Mouse (Mus musculus) heart, adult 2 months (tissue): ENCODE measurements around the gene Mapkap1. TPM values are rescaled to one million over a fixed set of nuclear protein-coding genes. Genes with fewer than 3 reads are reported as not detected.

Experiments used
- DNase-seq, 2 experiments: peaks; one replicate each; pipeline ENCODE4 v3.0.0; 2021
- H3K27ac ChIP-seq: fragments of 200-600 bp; 2 replicates; pipeline ENCODE4 v1.8.1; 2022
- H3K27me3 ChIP-seq: fragments of 200-500 bp; 2 replicates; pipeline ENCODE4 v1.6.1; 2012; ENCODE audit warnings: mild to moderate bottlenecking, low read length, inconsistent platforms, mixed read lengths; ENCODE audit not compliant: control insufficient read depth, insufficient read depth
- H3K36me3 ChIP-seq: fragments of 200-500 bp; 2 replicates; pipeline ENCODE4 v1.6.1; 2012; ENCODE audit warnings: low read length, inconsistent platforms; ENCODE audit not compliant: control insufficient read depth, insufficient read depth
- H3K4me1 ChIP-seq: fragments of 200-500 bp; 2 replicates; pipeline ENCODE4 v1.6.1; 2011; ENCODE audit warnings: low read length; ENCODE audit not compliant: control insufficient read depth, insufficient read depth
- H3K4me3 ChIP-seq: fragments of 200-600 bp; 2 replicates; pipeline ENCODE4 v1.8.1; 2022
- H3K79me2 ChIP-seq: fragments of 200-500 bp; replicated peaks from 2 replicates; pipeline ENCODE4 v1.6.1; 2012; ENCODE audit warnings: mild to moderate bottlenecking, inconsistent platforms, low read length, moderate library complexity, mixed read lengths; ENCODE audit not compliant: control insufficient read depth, insufficient read depth
- H3K9ac ChIP-seq: fragments of 200-500 bp; 2 replicates; pipeline ENCODE4 v1.6.1; 2012; ENCODE audit warnings: low read depth, mild to moderate bottlenecking, control low read depth, inconsistent platforms, low read length, mixed read lengths
- CTCF ChIP-seq: fragments of 200-600 bp; IDR thresholded peaks from 2 replicates; pipeline ENCODE4 v1.8.1; 2022; ENCODE audit warnings: antibody characterized with exemption, mild to moderate bottlenecking, moderate library complexity
- EP300 ChIP-seq: fragments of 200-500 bp; IDR thresholded peaks from 2 replicates; pipeline ENCODE4 v1.6.1; 2011; ENCODE audit warnings: low read depth, low read length, control low read depth; ENCODE audit not compliant: insufficient read depth
- POLR2A ChIP-seq: fragments of 200-500 bp; IDR thresholded peaks from 2 replicates; pipeline ENCODE4 v1.6.1; 2011; ENCODE audit warnings: mild to moderate bottlenecking, low read depth, low read length, control low read depth; ENCODE audit not compliant: insufficient read depth
- WGBS: fragments of 180-500 bp; shearing (Covaris S2); methylation state at CpG from one replicate; pipeline ENCODE4 v1.1.7; 2018; 5-methylcytosine and 5-hydroxymethylcytosine counted together
- intact Hi-C: fragments of 180-260 bp; cut with DNase I; formaldehyde crosslinking; loops from one replicate; pipeline ENCODE4 v1.15.1; 2025
- polyA plus RNA-seq: library from polyadenylated mRNA; depleted of rRNA; stranded (reverse); fragments of >200 nt; gene quantifications from 2 replicates; pipeline ENCODE4 v1.2.3, GENCODE M21; 2012
- total RNA-seq, 2 experiments: library from RNA; stranded (reverse); gene quantifications; 2 replicates each; pipeline ENCODE4 v1.2.3; 2021

Mapkap1 gene
- total and polyA plus RNA-seq, 3 experiments, result 30.6 to 70.1 (median 63.6) TPM

GRCm38 (mm10) chr2:34628903-34629540 lies 222.5 kb downstream of the Mapkap1 start:
- intact Hi-C loops, result no loop called here
- H3K4me1 ChIP-seq, result peaks cover 15% of the 10 kb centered on the region
- H3K36me3 ChIP-seq, result no peaks in the 10 kb centered on the region
- no peaks in the 10 kb centered on the region for H3K79me2 ChIP-seq
- H3K9ac ChIP-seq, result no peak overlapping the region
- H3K4me3 ChIP-seq, result no peak overlapping the region
- peak in 1 of 2 experiments; percentile 29 for DNase-seq
- H3K27ac ChIP-seq, result no peak overlapping the region
- no peaks in the 10 kb centered on the region for H3K27me3 ChIP-seq
- TF ChIP-seq POLR2A, result no peak
- TF ChIP-seq EP300, result no peak
- no peak for TF ChIP-seq CTCF
- WGBS, result 27% methylated on average over 4 of the region's 4 CpGs

- WGBS, result 58% methylated on average over 7 of the region's 7 CpGs
- no peak for TF ChIP-seq POLR2A
- no peak for TF ChIP-seq CTCF
- TF ChIP-seq EP300, result no peak
- Histone ChIP-seq H3K27me3 (no peaks in the 10 kb centered on the region), H3K9ac (no peak overlapping the region), H3K4me1 (peaks cover 15% of the 10 kb centered on the region), H3K79me2 (no peaks in the 10 kb centered on the region), H3K27ac (no peak overlapping the region), H3K4me3 (no peak overlapping the region), H3K36me3 (no peaks in the 10 kb centered on the region)
- intact Hi-C loops, result loop anchor here (10.0 kb wide), 1 partner anchor 885 kb away; no protein-coding TSS in a partner anchor
- DNase-seq, result no peak
Measured at GRCm38 (mm10) chr2:34629758-34630157, 223.2 kb downstream of the Mapkap1 start.

- Histone ChIP-seq H3K27me3 (no peaks in the 10 kb centered on the region), H3K4me3 (no peak overlapping the region), H3K27ac (no peak overlapping the region), H3K4me1 (peaks cover 15% of the 10 kb centered on the region), H3K36me3 (no peaks in the 10 kb centered on the region), H3K79me2 (no peaks in the 10 kb centered on the region), H3K9ac (no peak overlapping the region)
- no peak for DNase-seq
- intact Hi-C loops, result loop anchor here (10.0 kb wide), 1 partner anchor 886 kb away; no protein-coding TSS in a partner anchor
- TF ChIP-seq CTCF (no peak), EP300 (no peak), POLR2A (no peak)
- WGBS, result 89% methylated on average over 6 of the region's 6 CpGs
Measured at GRCm38 (mm10) chr2:34630445-34630844, 223.9 kb downstream of the Mapkap1 start.

GRCm38 (mm10) chr2:34632051-34632450 lies 225.5 kb downstream of the Mapkap1 start:
- TF ChIP-seq POLR2A (no peak), EP300 (no peak), CTCF (no peak)
- 78% methylated on average over 12 of the region's 12 CpGs for WGBS
- H3K79me2 ChIP-seq, result no peaks in the 10 kb centered on the region

GRCm38 (mm10) chr2:34635249-34636165 lies 228.9 kb downstream of the Mapkap1 start:
- Histone ChIP-seq H3K36me3 (no peaks in the 10 kb centered on the region), H3K4me3 (no peak overlapping the region), H3K4me1 (no peaks in the 10 kb centered on the region), H3K27ac (no peak overlapping the region), H3K27me3 (no peaks in the 10 kb centered on the region), H3K9ac (no peak overlapping the region), H3K79me2 (no peaks in the 10 kb centered on the region)
- DNase-seq, result no peak
- intact Hi-C loops, result loop anchor here (5.0 to 10.0 kb wide), 2 partner anchors 813 to 891 kb away; no protein-coding TSS in a partner anchor
- no peak for TF ChIP-seq CTCF
- TF ChIP-seq POLR2A, result no peak
- TF ChIP-seq EP300, result no peak
- WGBS, result 83% methylated on average over 14 of the region's 14 CpGs

More at GRCm38 (mm10) chr2:34632051-34632450, 225.5 kb downstream of the Mapkap1 start:
- no peak overlapping the region for H3K4me3 ChIP-seq
- H3K27ac ChIP-seq, result no peak overlapping the region
- DNase-seq, result no peak
- intact Hi-C loops, result loop anchor here (10.0 kb wide), 1 partner anchor 887 kb away; no protein-coding TSS in a partner anchor
- H3K4me1 ChIP-seq, result peaks cover 12% of the 10 kb centered on the region
- no peak overlapping the region for H3K9ac ChIP-seq
- H3K36me3 ChIP-seq, result no peaks in the 10 kb centered on the region
- no peaks in the 10 kb centered on the region for H3K27me3 ChIP-seq
